Mouse (Mus musculus): ENCODE data around the gene Klk1b11. TPM values are rescaled to one million over a fixed set of nuclear protein-coding genes. Genes with fewer than 3 reads are reported as not detected.
A peak's percentile ranks its signal among the peaks of the same experiment; 100 is the strongest.
"Not testable (repeated sequence)": the region's sequence is repeated elsewhere in the genome, so short reads cannot be mapped to it uniquely, and the experiment has no call there.

Gene Klk1b11
- polyA plus RNA-seq (2012; rRNA removed): 0.52 and 0.99 TPM in 2 replicates

DNA sequence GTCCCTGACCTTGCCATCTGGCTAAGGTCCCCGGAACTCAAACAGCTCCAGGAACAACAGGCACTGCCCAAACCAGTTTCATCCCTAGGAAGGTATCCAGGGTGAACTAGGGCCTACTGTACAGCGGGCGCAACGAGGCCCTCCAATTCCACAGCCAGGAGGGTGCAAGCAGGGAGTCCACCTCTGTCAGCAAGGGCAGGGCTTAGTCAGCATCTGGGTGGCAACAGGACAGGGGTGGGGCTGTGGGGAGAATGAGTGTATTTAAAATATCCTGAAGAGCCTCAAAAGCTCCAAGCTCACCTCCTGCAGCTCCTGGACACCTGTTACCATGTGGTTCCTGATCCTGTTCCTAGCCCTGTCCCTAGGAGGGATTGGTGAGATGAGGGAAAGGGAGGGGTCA is at the start of gene Klk1b11:
Klk1b11 (plus strand) TSS at position 301 of the 400 bp plus-strand sequence.
- WGBS: 77% methylated on average over 4 of the region's 4 CpGs
- not testable (repeated sequence) for H3K4me1 ChIP-seq (ENCODE audit: control insufficient read depth, insufficient read depth, low read length); H3K36me3 ChIP-seq (ENCODE audit: control insufficient read depth, insufficient read depth, low read length); H3K4me3 ChIP-seq (ENCODE audit: insufficient read depth, low read depth, low read length); H3K27ac ChIP-seq (ENCODE audit: insufficient read depth, low read depth, low read length); DNase-seq; H3K27me3 ChIP-seq (replicated peaks; ENCODE audit: control insufficient read depth, insufficient read depth, low read length)

DNA sequence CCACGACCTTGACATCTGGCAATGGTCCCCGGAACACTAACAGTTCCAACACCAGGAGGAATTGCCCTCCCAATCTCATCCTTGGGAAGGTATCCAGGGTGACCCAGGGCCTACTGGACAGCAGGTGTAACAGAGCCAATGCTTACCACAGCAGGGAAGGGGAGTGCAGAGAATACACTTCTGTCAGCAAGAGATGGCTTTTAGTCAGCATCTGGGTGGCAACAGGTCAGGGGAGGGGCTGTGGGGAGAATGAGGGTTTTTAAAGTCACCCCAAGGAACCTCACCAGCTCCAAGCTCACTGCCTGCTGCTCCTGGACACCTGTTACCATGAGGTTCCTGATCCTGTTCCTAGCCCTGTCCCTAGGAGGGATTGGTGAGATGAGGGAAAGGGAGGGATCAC is 45.3 kb upstream of the Klk1b11 start, which contains the start of gene Klk1b8:
Klk1b8 (plus strand) TSS at position 301 of the 400 bp plus-strand sequence.
- 68% methylated on average over 2 of the region's 2 CpGs for WGBS

DNA sequence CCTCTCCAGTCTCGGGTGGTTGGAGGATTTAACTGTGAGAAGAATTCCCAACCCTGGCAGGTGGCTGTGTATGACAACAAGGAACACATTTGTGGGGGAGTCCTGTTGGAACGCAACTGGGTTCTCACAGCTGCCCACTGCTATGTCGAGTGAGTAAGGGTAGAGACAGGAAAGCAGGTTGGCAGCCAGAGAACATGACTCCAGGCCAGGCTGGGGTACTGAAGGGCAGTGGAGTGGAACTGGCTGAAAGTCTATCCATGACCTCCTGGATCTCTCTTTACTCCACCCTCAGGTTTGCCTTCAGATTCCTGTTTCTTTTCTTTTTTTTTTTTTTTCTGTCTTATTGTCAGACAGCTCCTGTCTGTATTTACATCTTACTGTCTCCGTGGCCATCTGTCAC is 43.0 kb upstream of the Klk1b11 start:
- WGBS: 30% methylated on average over 4 of the region's 4 CpGs
- Histone ChIP-seq H3K4me1 (ENCODE audit: control insufficient read depth, insufficient read depth, low read length) (no peaks in the 10 kb centered on the region), H3K36me3 (ENCODE audit: control insufficient read depth, insufficient read depth, low read length) (no peaks in the 10 kb centered on the region), H3K27me3 (replicated peaks; ENCODE audit: control insufficient read depth, insufficient read depth, low read length) (no peaks in the 10 kb centered on the region), H3K27ac (ENCODE audit: insufficient read depth, low read depth, low read length) (peak overlapping the region; percentile 95), H3K4me3 (ENCODE audit: insufficient read depth, low read depth, low read length) (no peak overlapping the region)
- TF ChIP-seq POLR2A (IDR thresholded peaks at IDR 0.05; ENCODE audit: low read depth, low read length): no peak
- no peak for TF ChIP-seq CTCF (conservative IDR thresholded peaks at IDR 0.05; ENCODE audit: insufficient read depth, insufficient read length, low read depth, low read length)
- peak; percentile 52 for DNase-seq

More for the DNA sequence above, 45.3 kb upstream of the Klk1b11 start, which contains the start of gene Klk1b8:
- Histone ChIP-seq H3K4me1 (ENCODE audit: control insufficient read depth, insufficient read depth, low read length) (no peaks in the 10 kb centered on the region), H3K36me3 (ENCODE audit: control insufficient read depth, insufficient read depth, low read length) (no peaks in the 10 kb centered on the region), H3K4me3 (ENCODE audit: insufficient read depth, low read depth, low read length) (no peak within 1 kb of the TSS), H3K27ac (ENCODE audit: insufficient read depth, low read depth, low read length) (no peak within 1 kb of the TSS), H3K27me3 (replicated peaks; ENCODE audit: control insufficient read depth, insufficient read depth, low read length) (no peaks in the 10 kb centered on the region)
- no peak for DNase-seq
- TF ChIP-seq POLR2A (IDR thresholded peaks at IDR 0.05; ENCODE audit: low read depth, low read length) (no peak), CTCF (conservative IDR thresholded peaks at IDR 0.05; ENCODE audit: insufficient read depth, insufficient read length, low read depth, low read length) (no peak)

DNA sequence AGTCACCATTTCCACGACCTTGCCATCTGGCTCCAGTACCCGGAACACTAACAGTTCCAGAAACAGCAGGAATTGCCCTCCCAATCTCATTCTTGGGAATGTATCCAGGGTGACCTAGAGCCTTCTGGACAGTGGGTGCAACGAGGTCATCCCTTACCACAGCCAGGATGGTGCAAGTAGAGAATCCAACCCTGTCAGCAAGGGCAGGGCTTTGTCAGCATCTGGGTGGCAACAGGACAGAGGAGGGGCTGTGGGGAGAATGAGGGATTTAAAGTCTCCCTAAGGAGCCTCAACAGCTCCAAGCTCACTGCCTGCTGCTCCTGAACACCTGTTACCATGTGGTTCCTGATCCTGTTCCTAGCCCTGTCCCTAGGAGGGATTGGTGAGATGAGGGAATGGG is 29.2 kb upstream of the Klk1b11 start, which contains the start of gene Klk1b1:
Klk1b1 (plus strand) TSS at position 301 of the 400 bp plus-strand sequence.
- no peak within 1 kb of the TSS for H3K4me3 ChIP-seq (ENCODE audit: insufficient read depth, low read depth, low read length)
- WGBS: 46% methylated on average over 3 of the region's 3 CpGs
- H3K27ac ChIP-seq (ENCODE audit: insufficient read depth, low read depth, low read length): no peak within 1 kb of the TSS
- 0 out of 2 replicates have a peak, but pooled peaks cover 4% of the 10 kb centered on the region for H3K4me1 ChIP-seq (ENCODE audit: control insufficient read depth, insufficient read depth, low read length)
- TF ChIP-seq CTCF (conservative IDR thresholded peaks at IDR 0.05; ENCODE audit: insufficient read depth, insufficient read length, low read depth, low read length) (no peak), POLR2A (IDR thresholded peaks at IDR 0.05; ENCODE audit: low read depth, low read length) (no peak)
- no peak for DNase-seq
- no peaks in the 10 kb centered on the region for H3K27me3 ChIP-seq (replicated peaks; ENCODE audit: control insufficient read depth, insufficient read depth, low read length)
- H3K36me3 ChIP-seq (ENCODE audit: control insufficient read depth, insufficient read depth, low read length): no peaks in the 10 kb centered on the region

DNA sequence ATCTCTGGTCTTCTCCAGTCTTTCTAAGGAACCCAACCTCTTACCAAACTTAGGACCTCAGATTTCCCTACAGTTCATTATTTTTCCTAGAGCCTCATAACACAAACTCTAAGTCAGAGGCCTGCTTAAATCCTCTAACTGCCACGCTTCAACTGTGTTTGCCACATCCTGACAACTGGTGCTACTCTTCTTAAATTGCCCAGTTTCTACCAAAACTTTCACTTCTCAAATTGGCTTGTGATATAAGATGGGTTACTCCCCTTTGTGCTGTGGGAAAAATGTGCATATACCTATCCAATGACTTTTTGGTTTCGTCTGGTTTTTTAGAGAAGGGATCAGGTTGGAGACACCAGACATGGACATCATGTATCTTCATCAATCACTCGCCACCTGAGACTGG is 28.6 kb upstream of the Klk1b11 start:
- Histone ChIP-seq H3K4me1 (ENCODE audit: control insufficient read depth, insufficient read depth, low read length) (0 out of 2 replicates have a peak, but pooled peaks cover 4% of the 10 kb centered on the region), H3K4me3 (ENCODE audit: insufficient read depth, low read depth, low read length) (no peak overlapping the region), H3K36me3 (ENCODE audit: control insufficient read depth, insufficient read depth, low read length) (no peaks in the 10 kb centered on the region), H3K27me3 (replicated peaks; ENCODE audit: control insufficient read depth, insufficient read depth, low read length) (no peaks in the 10 kb centered on the region), H3K27ac (ENCODE audit: insufficient read depth, low read depth, low read length) (no peak overlapping the region)
- 83% methylated on average over 3 of the region's 3 CpGs for WGBS
- DNase-seq: no peak
- TF ChIP-seq CTCF (conservative IDR thresholded peaks at IDR 0.05; ENCODE audit: insufficient read depth, insufficient read length, low read depth, low read length) (no peak), POLR2A (IDR thresholded peaks at IDR 0.05; ENCODE audit: low read depth, low read length) (no peak)

DNA sequence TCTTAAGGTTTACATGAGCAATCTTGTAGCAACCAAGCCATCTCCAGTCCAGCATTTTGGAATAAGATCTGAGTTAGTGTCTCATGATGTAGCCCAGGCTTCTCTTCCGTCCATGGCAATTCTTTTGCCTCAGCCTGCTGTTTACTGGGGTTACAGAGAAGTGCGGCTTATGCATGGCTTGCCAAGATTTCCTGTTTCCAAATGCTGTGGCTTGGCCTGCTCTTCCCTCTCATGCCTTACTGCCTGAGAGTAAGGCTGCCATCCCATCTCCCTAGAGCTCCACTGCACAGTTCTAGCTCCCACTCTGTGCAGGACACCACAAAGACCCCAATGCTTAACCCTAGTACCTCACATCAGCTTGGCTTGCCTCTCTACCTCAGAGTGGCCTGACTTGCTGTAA is 28.1 kb upstream of the Klk1b11 start:
- H3K27me3 ChIP-seq (replicated peaks; ENCODE audit: control insufficient read depth, insufficient read depth, low read length): no peaks in the 10 kb centered on the region

DNA sequence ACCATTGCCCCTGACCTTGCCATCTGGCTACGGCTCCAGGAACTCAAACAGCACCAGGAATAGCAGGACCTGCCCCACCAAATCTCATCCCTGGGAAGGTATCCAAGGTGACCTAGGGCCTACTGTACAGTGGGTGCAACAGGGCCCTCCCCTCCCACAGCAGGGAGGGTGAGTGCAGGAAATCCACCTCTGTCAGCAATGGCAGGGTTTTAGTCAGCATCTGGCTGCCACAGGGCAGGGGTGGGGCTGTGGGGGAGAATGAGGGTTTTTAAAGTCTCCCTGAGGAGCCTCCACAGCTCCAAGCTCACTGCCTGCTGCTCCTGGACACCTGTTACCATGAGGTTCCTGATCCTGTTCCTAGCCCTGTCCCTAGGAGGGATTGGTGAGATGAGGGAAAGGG is 19.9 kb upstream of the Klk1b11 start, which contains the start of gene Klk1b9:
Klk1b9 (plus strand) TSS at position 301 of the 400 bp plus-strand sequence.
- H3K27ac ChIP-seq (ENCODE audit: insufficient read depth, low read depth, low read length); H3K27me3 ChIP-seq (replicated peaks; ENCODE audit: control insufficient read depth, insufficient read depth, low read length); H3K4me3 ChIP-seq (ENCODE audit: insufficient read depth, low read depth, low read length); H3K4me1 ChIP-seq (ENCODE audit: control insufficient read depth, insufficient read depth, low read length); H3K36me3 ChIP-seq (ENCODE audit: control insufficient read depth, insufficient read depth, low read length); DNase-seq: not testable (repeated sequence)
- 76% methylated on average over 1 of the region's 1 CpGs for WGBS

More for the DNA sequence above, 28.1 kb upstream of the Klk1b11 start:
- no peak for DNase-seq
- no peak overlapping the region for H3K4me3 ChIP-seq (ENCODE audit: insufficient read depth, low read depth, low read length)
- H3K27ac ChIP-seq (ENCODE audit: insufficient read depth, low read depth, low read length): no peak overlapping the region
- WGBS: 81% methylated on average over 2 of the region's 2 CpGs
- H3K36me3 ChIP-seq (ENCODE audit: control insufficient read depth, insufficient read depth, low read length): no peaks in the 10 kb centered on the region
- TF ChIP-seq POLR2A (IDR thresholded peaks at IDR 0.05; ENCODE audit: low read depth, low read length) (no peak), CTCF (conservative IDR thresholded peaks at IDR 0.05; ENCODE audit: insufficient read depth, insufficient read length, low read depth, low read length) (no peak)
- H3K4me1 ChIP-seq (ENCODE audit: control insufficient read depth, insufficient read depth, low read length): 0 out of 2 replicates have a peak, but pooled peaks cover 4% of the 10 kb centered on the region

DNA sequence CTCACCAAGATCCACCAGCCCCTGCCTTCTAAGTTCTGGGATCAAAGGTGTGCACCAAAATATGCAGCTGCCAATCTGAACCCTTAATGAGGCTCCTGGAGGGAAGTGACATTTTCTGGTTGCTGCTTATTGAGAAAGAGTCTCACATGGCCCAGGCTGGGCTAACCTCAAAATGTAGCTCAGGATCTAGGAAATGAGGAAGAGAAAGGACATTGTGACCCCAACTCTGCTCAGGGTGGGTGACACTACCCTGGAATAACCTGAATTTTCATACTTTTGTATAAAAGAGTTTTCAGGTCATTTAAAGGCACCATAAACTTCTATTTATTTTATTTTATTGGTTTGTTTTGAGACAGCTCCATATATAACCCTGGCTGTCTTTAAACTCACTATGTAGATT is 10.0 kb upstream of the Klk1b11 start:
- no peak overlapping the region for H3K27ac ChIP-seq (ENCODE audit: insufficient read depth, low read depth, low read length)
- H3K4me3 ChIP-seq (ENCODE audit: insufficient read depth, low read depth, low read length): no peak overlapping the region
- no peaks in the 10 kb centered on the region for H3K36me3 ChIP-seq (ENCODE audit: control insufficient read depth, insufficient read depth, low read length)
- no peak for DNase-seq
- H3K4me1 ChIP-seq (ENCODE audit: control insufficient read depth, insufficient read depth, low read length): no peaks in the 10 kb centered on the region
- H3K27me3 ChIP-seq (replicated peaks; ENCODE audit: control insufficient read depth, insufficient read depth, low read length): no peaks in the 10 kb centered on the region
- TF ChIP-seq POLR2A (IDR thresholded peaks at IDR 0.05; ENCODE audit: low read depth, low read length): no peak
- no peak for TF ChIP-seq CTCF (conservative IDR thresholded peaks at IDR 0.05; ENCODE audit: insufficient read depth, insufficient read length, low read depth, low read length)

DNA sequence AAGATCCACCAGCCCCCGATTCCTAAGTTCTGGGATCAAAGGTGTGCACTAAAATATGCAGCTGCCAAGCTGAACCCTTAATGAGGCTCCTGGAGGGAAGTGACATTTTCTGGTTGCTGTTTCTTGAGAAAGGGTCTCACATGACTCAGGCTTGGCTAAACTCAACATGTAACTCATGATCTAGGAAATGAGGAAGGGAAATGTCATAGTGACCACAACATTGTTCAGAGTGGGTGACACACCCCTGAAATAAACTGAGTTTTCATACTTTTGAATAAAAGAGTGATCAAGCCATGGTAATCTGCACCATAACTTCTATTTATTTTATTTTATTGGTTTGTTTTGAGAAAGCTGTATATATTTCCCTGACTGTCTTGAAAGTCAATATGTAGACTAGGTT is 856 bp upstream of the Klk1b11 start:
- H3K27ac ChIP-seq (ENCODE audit: insufficient read depth, low read depth, low read length); H3K36me3 ChIP-seq (ENCODE audit: control insufficient read depth, insufficient read depth, low read length); DNase-seq; H3K27me3 ChIP-seq (replicated peaks; ENCODE audit: control insufficient read depth, insufficient read depth, low read length); H3K4me1 ChIP-seq (ENCODE audit: control insufficient read depth, insufficient read depth, low read length); H3K4me3 ChIP-seq (ENCODE audit: insufficient read depth, low read depth, low read length): not testable (repeated sequence)
- WGBS: 26% methylated on average over 1 of the region's 1 CpGs

All from kidney, adult 2 months (tissue).